ENCODE assay signal across 9 mouse cellular contexts in genomic region chr3:149184136-149184551, GRCm38 (mm10).
DNase-seq lines count a peak whose midpoint lies in the region; ATAC-seq lines count a peak whose summit lies in the region.
"Had no signal": no experiment of that assay in that cellular context is flagged by ENCODE, and none has a peak within 500 bp of the region (broad histone marks: within the 10 kb centered on the region; RNA-seq: fewer than 3 reads in every experiment).

No protein-coding gene starts in this region.

- DNase-seq in forebrain, embryonic 10.5 days (ENCODE audit: extremely low spot score, low spot score) = peak; percentile 57
- DNase-seq in embryo, embryonic 10 days (ENCODE audit: low spot score) = peak; percentile 80
- DNase-seq in mesoderm, embryonic 11.5 days (ENCODE audit: low read depth, low spot score) = peak; percentile 75
- DNase-seq in layer of hippocampus, postnatal 25 days (ENCODE audit: extremely low spot score in 1 of 2, low spot score in 1 of 2) = no peak
- DNase-seq in cerebellum, postnatal 14 days = no peak
- no peak for DNase-seq in layer of hippocampus, adult 9-10 months (ENCODE audit: low spot score)
- DNase-seq: thymus, postnatal 25 days had no signal

- H3K36me3 ChIP-seq in forebrain, embryonic 10.5 days (replicated peaks) = no peaks in the 10 kb centered on the region
- H3K36me3 ChIP-seq in forebrain, embryonic 15.5 days = no peaks in the 10 kb centered on the region
- no peaks in the 10 kb centered on the region for H3K36me3 ChIP-seq in hindbrain, embryonic 15.5 days

- peaks cover 24% of the 10 kb centered on the region; the same call in 1 of the 2 replicates for H3K27me3 ChIP-seq in forebrain, embryonic 10.5 days (ENCODE audit: poor library complexity, severe bottlenecking)
- H3K27me3 ChIP-seq in forebrain, embryonic 15.5 days = no peaks in the 10 kb centered on the region
- H3K27me3 ChIP-seq in hindbrain, embryonic 15.5 days = no peaks in the 10 kb centered on the region

- peak overlapping the region; percentile 27 for H3K4me3 ChIP-seq in forebrain, embryonic 10.5 days
- no peak overlapping the region for H3K4me3 ChIP-seq in forebrain, embryonic 15.5 days
- H3K4me3 ChIP-seq in hindbrain, embryonic 15.5 days = no peak overlapping the region

- H3K9me3 ChIP-seq in forebrain, embryonic 10.5 days = no peaks in the 10 kb centered on the region
- no peaks in the 10 kb centered on the region for H3K9me3 ChIP-seq in forebrain, embryonic 15.5 days
- H3K9me3 ChIP-seq in hindbrain, embryonic 15.5 days = no peaks in the 10 kb centered on the region

- peaks cover 48% of the 10 kb centered on the region for H3K4me1 ChIP-seq in forebrain, embryonic 10.5 days
- H3K4me1 ChIP-seq in forebrain, embryonic 15.5 days = peaks cover 13% of the 10 kb centered on the region; the same call in 1 of the 2 replicates
- peaks cover 4% of the 10 kb centered on the region for H3K4me1 ChIP-seq in hindbrain, embryonic 15.5 days (replicated peaks)

- peak overlapping the region; percentile 77 for H3K27ac ChIP-seq in forebrain, embryonic 10.5 days
- no peak overlapping the region for H3K27ac ChIP-seq in forebrain, embryonic 15.5 days (replicated peaks)
- no peak overlapping the region for H3K27ac ChIP-seq in hindbrain, embryonic 15.5 days (replicated peaks)

- 21% methylated on average over 12 of the region's 12 CpGs for WGBS in forebrain, embryonic 10.5 days
- 15% methylated on average over 12 of the region's 12 CpGs for WGBS in forebrain, embryonic 15.5 days
- 32% methylated on average over 12 of the region's 12 CpGs for WGBS in hindbrain, embryonic 15.5 days

- no peak for ATAC-seq in forebrain, embryonic 15.5 days (replicated peaks)
- ATAC-seq in hindbrain, embryonic 15.5 days (ENCODE audit: low FRiP score, low read depth) = no peak

- H3K9ac ChIP-seq in forebrain, embryonic 15.5 days (replicated peaks) = no peak overlapping the region; the same call in 1 of the 2 replicates
- H3K9ac ChIP-seq in hindbrain, embryonic 15.5 days = no peak overlapping the region

- H3K4me2 ChIP-seq in forebrain, embryonic 15.5 days (replicated peaks) = no peak overlapping the region
- peak overlapping the region; percentile 23 for H3K4me2 ChIP-seq in hindbrain, embryonic 15.5 days

Comparison
In these comparisons a context has a peak if more than half of its experiments do, and no peak if none do; other contexts are left out.
1. DNase-seq: peak in forebrain, embryonic 10.5 days (single experiment), embryo, embryonic 10 days (single experiment) and mesoderm, embryonic 11.5 days (single experiment); none in layer of hippocampus, postnatal 25 days (0 of 2), cerebellum, postnatal 14 days (0 of 2) and layer of hippocampus, adult 9-10 months (single experiment).